Mouse (Mus musculus) heart, embryonic 12.5 days (tissue): ENCODE data around the gene Auts2. TPM values are rescaled to one million over a fixed set of nuclear protein-coding genes. Genes with fewer than 3 reads are reported as not detected.
A peak's percentile ranks its signal among the peaks of the same experiment; 100 is the strongest.

Source experiments
- ATAC-seq: fragments of 200-750 bp; cut with Nextera tagmentation; 2 replicates; pipeline ENCODE4 v1.8.0; 2017; ENCODE audit warnings: moderate TSS enrichment, moderate library complexity; ENCODE audit not compliant: insufficient number of reproducible peaks, low FRiP score
- H3K27ac ChIP-seq: fragments of 300-500 bp; sonication (generic); 2 replicates; pipeline ENCODE4 v1.5.1; 2016; ENCODE audit warnings: mild to moderate bottlenecking, moderate library complexity; ENCODE audit not compliant: poor library complexity, severe bottlenecking
- H3K27me3 ChIP-seq: fragments of 300-500 bp; sonication (generic); replicated peaks from 2 replicates; pipeline ENCODE4 v1.6.1; 2016; ENCODE audit warnings: mild to moderate bottlenecking, moderate library complexity
- H3K36me3 ChIP-seq: fragments of 300-500 bp; sonication (generic); 2 replicates; pipeline ENCODE4 v1.6.1; 2016; ENCODE audit warnings: mild to moderate bottlenecking, moderate library complexity
- H3K4me1 ChIP-seq: fragments of 300-500 bp; sonication (generic); replicated peaks from 2 replicates; pipeline ENCODE4 v1.6.1; 2016; ENCODE audit warnings: mild to moderate bottlenecking
- H3K4me2 ChIP-seq: fragments of 300-500 bp; sonication (generic); 2 replicates; pipeline ENCODE4 v1.6.1; 2016; ENCODE audit warnings: mild to moderate bottlenecking, moderate library complexity
- H3K4me3 ChIP-seq: fragments of 300-500 bp; sonication (generic); 2 replicates; pipeline ENCODE4 v1.5.1; 2016; ENCODE audit warnings: mild to moderate bottlenecking
- H3K9ac ChIP-seq: fragments of 300-500 bp; sonication (generic); 2 replicates; pipeline ENCODE4 v1.6.1; 2016; ENCODE audit warnings: mild to moderate bottlenecking, moderate library complexity
- H3K9me3 ChIP-seq: fragments of 300-500 bp; sonication (generic); replicated peaks from 2 replicates; pipeline ENCODE4 v1.6.1; 2016; ENCODE audit warnings: mild to moderate bottlenecking, moderate library complexity
- WGBS: fragments of 180-500 bp; shearing (Covaris S2); methylation state at CpG from one replicate; pipeline ENCODE4 v1.1.7; 2016; 5-methylcytosine and 5-hydroxymethylcytosine counted together
- polyA plus RNA-seq: library from polyadenylated mRNA; unstranded; fragments of >200 nt; fragmentation: Nextera tagmentation; extraction: Ambion mirVana; gene quantifications from 2 replicates; pipeline ENCODE4 v1.2.1, GENCODE M21; 2016

The Auts2 gene
- polyA plus RNA-seq, 1 experiment from 2014 or later, result 25.3 TPM

DNA sequence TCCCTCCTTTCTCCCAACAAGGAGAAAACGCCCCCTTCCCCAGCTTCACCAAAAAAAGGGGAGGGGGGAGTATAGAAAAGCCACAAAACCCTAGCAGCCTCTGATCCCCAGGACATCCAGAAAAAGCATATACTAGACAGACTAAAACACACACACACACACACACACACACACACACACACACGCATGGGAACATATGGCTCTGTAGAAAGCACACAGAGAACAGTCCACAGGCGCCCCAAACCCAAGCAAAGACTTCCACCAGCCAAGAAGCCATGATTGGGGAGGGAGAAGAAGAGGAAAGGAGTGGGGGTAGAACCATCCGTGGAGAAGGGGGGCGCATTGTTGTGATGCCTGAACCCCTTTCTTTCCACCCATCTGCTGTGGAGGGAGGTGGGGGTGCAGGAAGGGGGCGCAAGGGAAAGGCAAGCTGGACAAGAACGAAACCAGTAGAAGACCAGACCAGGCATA lies 2.3 kb downstream of the Auts2 start:
- H3K36me3 ChIP-seq, result no peaks in the 10 kb centered on the region
- H3K4me3 ChIP-seq, result peak overlapping the region; percentile 88
- 4% methylated on average over 7 of the region's 7 CpGs for WGBS
- H3K9ac ChIP-seq, result peak overlapping the region; percentile 90
- peaks cover 21% of the 10 kb centered on the region for H3K4me1 ChIP-seq
- H3K27me3 ChIP-seq, result peaks cover 6% of the 10 kb centered on the region; the same call in 1 of the 2 replicates
- H3K27ac ChIP-seq, result no peak overlapping the region
- no peak for ATAC-seq
- peak overlapping the region; percentile 97 for H3K4me2 ChIP-seq
- no peaks in the 10 kb centered on the region for H3K9me3 ChIP-seq

DNA sequence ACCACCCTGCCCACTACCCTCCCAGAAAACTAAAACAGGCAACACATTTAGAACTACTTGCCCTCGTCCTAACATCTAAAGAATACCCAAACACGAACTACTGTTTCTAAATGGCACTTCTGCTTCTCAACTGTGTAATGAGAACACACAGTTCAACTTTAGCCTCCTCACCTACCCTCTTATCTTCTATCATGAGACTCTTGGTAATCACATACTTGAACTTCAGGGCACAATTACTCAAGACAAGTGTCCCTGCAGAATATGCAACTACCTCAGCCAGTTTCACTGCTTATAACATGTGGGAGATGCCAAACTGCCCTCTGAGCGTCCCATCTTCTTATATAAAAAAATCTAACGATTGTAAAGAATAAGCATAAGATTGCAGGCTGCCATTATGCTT lies 5.7 kb downstream of the Auts2 start:
- ATAC-seq, result no peak
- peaks cover 21% of the 10 kb centered on the region for H3K4me1 ChIP-seq
- no peaks in the 10 kb centered on the region for H3K27me3 ChIP-seq
- H3K27ac ChIP-seq, result no peak overlapping the region
- H3K4me2 ChIP-seq, result no peak overlapping the region
- H3K9me3 ChIP-seq, result no peaks in the 10 kb centered on the region
- no peaks in the 10 kb centered on the region for H3K36me3 ChIP-seq
- no peak overlapping the region for H3K4me3 ChIP-seq
- WGBS, result 74% methylated on average over 4 of the region's 4 CpGs
- H3K9ac ChIP-seq, result no peak overlapping the region

DNA sequence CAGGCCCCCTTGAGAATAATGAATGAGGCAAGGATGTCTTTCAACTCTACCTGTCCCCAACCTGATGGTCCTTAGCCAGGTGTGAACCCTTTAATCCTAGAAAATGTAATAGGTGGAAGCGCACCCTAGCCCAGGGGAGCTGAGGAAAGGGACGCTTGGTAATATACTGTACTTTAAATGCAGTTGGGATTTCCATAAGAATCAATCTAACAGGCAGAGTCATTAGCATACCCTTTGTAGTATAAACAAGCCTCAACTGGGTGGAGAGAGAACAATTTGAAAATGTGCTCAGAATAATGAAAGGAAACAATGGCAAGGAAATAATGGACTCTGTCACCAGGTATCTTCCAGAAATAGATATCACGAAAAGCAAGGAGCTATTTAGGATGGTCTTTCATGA lies 16.7 kb downstream of the Auts2 start:
- H3K4me3 ChIP-seq, result no peak overlapping the region
- no peak overlapping the region for H3K4me2 ChIP-seq
- no peaks in the 10 kb centered on the region for H3K9me3 ChIP-seq
- H3K27ac ChIP-seq, result no peak overlapping the region
- no peaks in the 10 kb centered on the region for H3K36me3 ChIP-seq
- ATAC-seq, result no peak
- H3K27me3 ChIP-seq, result no peaks in the 10 kb centered on the region
- H3K4me1 ChIP-seq, result peaks cover 37% of the 10 kb centered on the region
- 71% methylated on average over 3 of the region's 3 CpGs for WGBS
- H3K9ac ChIP-seq, result no peak overlapping the region

DNA sequence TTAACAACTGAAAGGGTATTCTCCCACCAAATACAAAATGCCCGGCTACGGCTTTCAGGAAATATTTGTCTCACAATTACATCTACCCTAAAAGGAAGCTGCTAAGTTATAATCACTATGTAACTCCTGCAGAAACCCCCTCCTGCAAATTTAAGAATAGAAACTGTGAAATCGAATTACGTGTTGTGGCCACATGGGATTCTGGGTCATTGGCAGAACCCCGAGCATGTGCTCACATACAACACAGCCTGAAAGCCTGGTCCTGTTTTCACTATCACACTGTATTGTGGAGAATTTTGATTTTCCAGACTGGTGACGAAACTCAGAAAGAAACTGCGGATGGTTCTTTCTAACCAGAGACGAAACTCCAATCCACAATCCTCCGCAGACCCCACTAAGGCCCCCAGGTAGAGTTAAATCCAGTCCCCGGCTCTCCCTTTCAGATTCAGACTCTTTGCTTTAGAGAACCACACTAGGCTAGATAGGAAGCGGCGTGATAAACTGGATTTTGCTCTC lies 21.7 kb downstream of the Auts2 start:
- ATAC-seq, result no peak
- 54% methylated on average over 12 of the region's 12 CpGs for WGBS
- peaks cover 51% of the 10 kb centered on the region for H3K4me1 ChIP-seq
- no peak overlapping the region for H3K4me2 ChIP-seq
- no peak overlapping the region for H3K4me3 ChIP-seq
- no peak overlapping the region for H3K9ac ChIP-seq
- H3K27me3 ChIP-seq, result no peaks in the 10 kb centered on the region
- H3K9me3 ChIP-seq, result no peaks in the 10 kb centered on the region
- no peak overlapping the region for H3K27ac ChIP-seq
- no peaks in the 10 kb centered on the region for H3K36me3 ChIP-seq

DNA sequence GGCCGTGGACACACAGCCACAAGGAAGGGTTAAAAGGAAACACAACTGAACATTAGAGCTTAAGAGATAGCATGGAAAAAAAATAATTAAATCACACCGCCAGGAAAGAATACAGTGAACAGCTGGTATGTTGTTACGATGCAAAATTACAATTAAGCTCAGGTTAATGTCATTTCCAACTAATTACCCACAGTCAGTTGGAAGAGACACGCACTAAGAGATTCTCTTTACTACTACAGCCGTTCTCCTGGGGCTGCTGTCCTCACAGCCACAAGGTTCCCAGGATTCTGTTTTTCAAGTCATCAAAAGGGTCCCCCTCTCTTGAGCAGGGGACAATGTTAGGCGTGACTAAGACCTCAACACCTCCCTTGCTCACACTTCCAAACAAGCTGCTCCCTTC lies 25.3 kb downstream of the Auts2 start:
- H3K27me3 ChIP-seq, result no peaks in the 10 kb centered on the region
- WGBS, result 68% methylated on average over 6 of the region's 6 CpGs
- H3K9me3 ChIP-seq, result no peaks in the 10 kb centered on the region
- no peaks in the 10 kb centered on the region for H3K36me3 ChIP-seq
- H3K4me1 ChIP-seq, result peaks cover 76% of the 10 kb centered on the region
- H3K4me2 ChIP-seq, result no peak overlapping the region
- H3K27ac ChIP-seq, result no peak overlapping the region
- no peak overlapping the region for H3K4me3 ChIP-seq
- ATAC-seq, result no peak
- no peak overlapping the region for H3K9ac ChIP-seq

DNA sequence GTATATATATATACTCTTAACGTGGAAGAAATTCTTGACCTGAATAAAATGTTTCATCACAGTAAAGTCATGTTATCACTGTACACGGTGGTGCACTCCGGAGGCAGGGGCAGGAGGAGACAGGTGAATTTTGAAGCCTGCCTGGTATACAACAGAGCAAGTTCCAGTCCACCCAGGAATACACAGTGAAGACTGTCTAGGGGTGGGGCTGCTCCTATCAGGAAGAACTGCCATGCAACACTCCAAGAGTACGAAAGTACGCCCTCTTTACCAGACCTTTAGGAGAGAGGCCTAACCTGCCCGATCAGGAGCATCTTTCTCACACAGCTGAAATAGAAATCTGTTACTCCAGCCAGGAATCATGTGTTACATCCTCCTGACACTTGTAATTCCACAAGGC lies 28.6 kb downstream of the Auts2 start:
- Histone ChIP-seq H3K4me2 (0 out of 2 replicates have a peak overlapping the region, but pooled peaks have one; percentile 7), H3K4me3 (no peak overlapping the region), H3K36me3 (no peaks in the 10 kb centered on the region), H3K9ac (no peak overlapping the region), H3K9me3 (no peaks in the 10 kb centered on the region), H3K27ac (no peak overlapping the region), H3K27me3 (no peaks in the 10 kb centered on the region), H3K4me1 (peaks cover 59% of the 10 kb centered on the region)
- no peak for ATAC-seq
- 40% methylated on average over 6 of the region's 6 CpGs for WGBS

DNA sequence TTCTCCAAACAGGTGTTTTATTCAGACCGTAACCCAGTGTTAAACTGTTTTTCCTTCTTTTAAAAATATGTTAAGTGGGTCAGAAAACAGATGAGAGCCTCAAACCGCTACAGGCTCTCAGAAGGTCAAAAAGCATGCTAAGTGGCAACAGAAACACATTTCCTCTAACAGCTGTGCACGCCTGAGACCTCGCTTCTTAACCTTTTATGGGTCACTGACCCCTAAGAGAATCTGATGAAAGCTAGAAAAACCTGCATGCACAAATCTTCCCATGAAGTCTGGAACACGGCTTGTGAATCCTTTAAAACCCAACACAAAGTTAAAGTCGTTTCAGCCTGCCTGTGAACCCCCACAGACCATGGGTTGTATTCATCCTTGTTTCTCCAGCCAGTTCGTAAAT lies 29.9 kb downstream of the Auts2 start:
- peaks cover 54% of the 10 kb centered on the region for H3K4me1 ChIP-seq
- H3K27me3 ChIP-seq, result no peaks in the 10 kb centered on the region
- no peak overlapping the region for H3K4me3 ChIP-seq
- H3K36me3 ChIP-seq, result no peaks in the 10 kb centered on the region
- no peak overlapping the region for H3K4me2 ChIP-seq
- WGBS, result 71% methylated on average over 7 of the region's 7 CpGs
- no peak for ATAC-seq
- no peak overlapping the region for H3K9ac ChIP-seq
- no peak overlapping the region for H3K27ac ChIP-seq
- H3K9me3 ChIP-seq, result no peaks in the 10 kb centered on the region

DNA sequence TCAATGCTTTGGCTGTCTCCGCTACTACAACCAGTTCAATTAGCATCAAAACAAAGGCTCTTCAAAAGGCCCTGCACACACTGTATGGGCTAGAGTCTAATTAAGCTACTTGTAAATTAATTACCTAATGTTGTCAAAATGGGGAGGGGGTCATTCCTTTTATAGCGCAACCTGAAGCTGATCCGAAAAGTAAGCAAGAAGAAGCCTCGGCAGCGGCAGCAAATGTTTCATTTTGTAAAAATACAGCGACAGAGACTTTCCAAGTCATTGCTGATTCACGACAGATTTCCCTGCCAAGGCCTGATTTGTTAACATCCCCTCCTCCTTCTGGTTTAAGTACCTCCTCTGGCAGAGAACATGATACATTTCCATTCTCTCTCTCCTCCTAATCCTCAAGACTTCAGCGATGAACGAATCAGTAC lies 33.7 kb downstream of the Auts2 start:
- WGBS, result 44% methylated on average over 9 of the region's 9 CpGs
- no peak overlapping the region for H3K9ac ChIP-seq
- H3K4me3 ChIP-seq, result no peak overlapping the region
- no peaks in the 10 kb centered on the region for H3K36me3 ChIP-seq
- H3K4me2 ChIP-seq, result no peak overlapping the region
- ATAC-seq, result no peak
- H3K9me3 ChIP-seq, result no peaks in the 10 kb centered on the region
- H3K4me1 ChIP-seq, result peaks cover 28% of the 10 kb centered on the region
- no peak overlapping the region for H3K27ac ChIP-seq
- H3K27me3 ChIP-seq, result no peaks in the 10 kb centered on the region

DNA sequence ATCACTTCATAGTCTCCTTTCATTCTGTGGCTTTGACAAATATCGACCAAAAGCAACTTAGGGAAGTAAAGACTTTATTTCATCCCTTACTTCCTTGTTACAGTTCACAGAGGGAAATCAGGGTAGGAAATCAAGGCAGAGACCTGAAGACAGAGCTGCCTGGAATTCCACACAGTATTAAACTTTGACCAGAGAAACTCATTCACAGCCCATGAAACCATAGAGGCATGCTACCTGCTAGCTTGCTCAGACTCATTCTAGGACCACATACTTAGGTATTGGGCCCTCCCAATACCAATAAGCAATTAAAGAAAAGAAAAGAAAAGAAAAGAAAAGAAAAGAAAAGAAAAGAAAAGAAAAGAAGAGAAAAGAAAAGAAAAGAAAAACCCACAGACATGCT lies 38.3 kb downstream of the Auts2 start:
- H3K36me3 ChIP-seq, result no peaks in the 10 kb centered on the region
- no peak overlapping the region for H3K4me2 ChIP-seq
- no peaks in the 10 kb centered on the region for H3K27me3 ChIP-seq
- WGBS, result 81% methylated on average over 1 of the region's 1 CpGs
- H3K9me3 ChIP-seq, result no peaks in the 10 kb centered on the region
- ATAC-seq, result no peak
- peaks cover 19% of the 10 kb centered on the region for H3K4me1 ChIP-seq
- no peak overlapping the region for H3K9ac ChIP-seq
- H3K4me3 ChIP-seq, result no peak overlapping the region
- no peak overlapping the region for H3K27ac ChIP-seq

DNA sequence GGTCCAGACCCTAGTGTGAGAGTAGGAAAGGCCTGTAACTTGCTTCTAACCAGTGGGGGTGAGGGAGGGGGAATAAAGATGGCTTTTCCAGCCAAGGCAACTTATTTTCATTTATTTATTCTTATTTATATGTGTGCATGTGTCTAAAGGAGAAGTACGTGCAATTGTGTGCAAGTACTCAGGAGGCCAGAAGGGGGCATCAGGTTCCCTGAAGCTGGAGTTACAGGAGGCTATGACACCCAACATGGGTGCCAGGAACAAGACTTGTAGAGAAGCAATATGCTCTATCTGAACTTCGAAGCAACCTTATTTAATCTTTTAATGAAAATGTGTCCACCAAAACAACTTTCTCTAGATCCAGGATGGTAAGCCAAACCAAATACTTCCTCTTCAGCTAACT lies 39.7 kb downstream of the Auts2 start:
- H3K27ac ChIP-seq, result no peak overlapping the region
- H3K36me3 ChIP-seq, result no peaks in the 10 kb centered on the region
- H3K4me3 ChIP-seq, result no peak overlapping the region
- WGBS, result 89% methylated on average over 2 of the region's 2 CpGs
- peaks cover 15% of the 10 kb centered on the region for H3K4me1 ChIP-seq
- no peak overlapping the region for H3K9ac ChIP-seq
- H3K4me2 ChIP-seq, result no peak overlapping the region
- H3K9me3 ChIP-seq, result no peaks in the 10 kb centered on the region
- no peak for ATAC-seq
- no peaks in the 10 kb centered on the region for H3K27me3 ChIP-seq

DNA sequence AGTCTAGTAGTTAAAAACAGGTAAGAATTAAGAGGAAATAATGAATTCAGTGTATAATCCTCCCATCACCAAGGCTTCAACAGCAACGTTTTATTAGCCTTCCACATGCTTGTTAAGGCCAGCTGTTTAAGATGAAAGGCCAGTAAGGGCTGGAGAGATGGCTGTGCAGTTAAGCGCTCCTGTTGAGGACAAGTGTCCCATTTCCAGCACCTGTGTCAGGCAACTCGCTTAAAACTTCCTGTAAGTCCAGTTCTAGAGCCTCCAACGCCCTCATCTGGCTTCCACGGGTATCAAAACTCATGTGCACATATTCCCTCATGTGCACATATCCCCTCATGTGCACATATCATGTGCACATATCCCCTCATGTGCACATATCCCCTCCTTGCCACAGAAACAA lies 41.1 kb downstream of the Auts2 start:
- Histone ChIP-seq H3K36me3 (no peaks in the 10 kb centered on the region), H3K4me2 (no peak overlapping the region), H3K4me3 (no peak overlapping the region), H3K9me3 (no peaks in the 10 kb centered on the region), H3K27me3 (no peaks in the 10 kb centered on the region), H3K9ac (no peak overlapping the region), H3K4me1 (peaks cover 15% of the 10 kb centered on the region), H3K27ac (no peak overlapping the region)
- ATAC-seq, result no peak
- WGBS, result 29% methylated on average over 5 of the region's 5 CpGs

DNA sequence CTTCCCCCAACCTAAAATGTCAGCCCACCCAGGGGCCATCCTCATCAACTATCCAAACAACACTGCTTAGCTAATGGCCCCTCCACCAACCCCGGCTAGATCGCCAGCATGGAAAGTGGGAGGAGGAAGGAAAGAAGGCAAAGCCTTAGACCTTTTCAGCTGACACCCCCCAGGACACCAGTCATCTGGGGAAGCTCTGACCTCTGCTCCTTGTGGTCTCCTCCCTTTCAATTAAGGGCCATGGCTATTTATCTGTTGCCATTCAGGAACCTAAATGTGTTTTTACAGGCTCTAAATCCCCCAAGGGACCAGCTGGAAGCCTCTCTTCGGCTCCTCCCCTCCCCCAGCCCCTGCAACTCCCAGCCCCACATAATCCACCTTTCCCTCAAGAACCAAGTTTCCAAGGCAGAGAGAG lies 42.3 kb downstream of the Auts2 start:
- Histone ChIP-seq H3K27ac (no peak overlapping the region), H3K4me2 (no peak overlapping the region), H3K4me3 (no peak overlapping the region), H3K36me3 (no peaks in the 10 kb centered on the region), H3K9me3 (no peaks in the 10 kb centered on the region), H3K9ac (no peak overlapping the region), H3K4me1 (peaks cover 19% of the 10 kb centered on the region), H3K27me3 (no peaks in the 10 kb centered on the region)
- no peak for ATAC-seq
- WGBS, result 15% methylated on average over 3 of the region's 3 CpGs
